Mouse (Mus musculus): ENCODE measurements around the gene Slc38a1. TPM values are rescaled to one million over a fixed set of nuclear protein-coding genes. Genes with fewer than 3 reads are reported as not detected.
"Not testable (repeated sequence)": the region's sequence is repeated elsewhere in the genome, so short reads cannot be mapped to it uniquely, and the experiment has no call there.

Gene Slc38a1
- polyA plus RNA-seq, 1 experiment, result 17.0 TPM

- H3K4me1 ChIP-seq (ENCODE audit: control insufficient read depth, insufficient read depth, low read length), result no peaks in the 10 kb centered on the region; the same call in none of the 2 replicates
- no peak overlapping the region for H3K27ac ChIP-seq (ENCODE audit: control insufficient read depth, insufficient read depth, low read depth, low read length, poor library complexity)
- no peak for TF ChIP-seq CTCF (IDR thresholded peaks at IDR 0.05; ENCODE audit: control insufficient read depth, insufficient read depth, low read length)
- no peak for TF ChIP-seq POLR2A (IDR thresholded peaks at IDR 0.05; ENCODE audit: borderline replicate concordance, control insufficient read depth, low read depth, low read length)
- 39% methylated on average over 2 of the region's 2 CpGs for WGBS
- no peak overlapping the region for H3K4me3 ChIP-seq (replicated peaks; ENCODE audit: control insufficient read depth, low read depth, low read length)
These were observed 4.1 kb downstream of the Slc38a1 start for GRCm38 (mm10) chr15:96638656-96639055.

- TF ChIP-seq POLR2A (IDR thresholded peaks at IDR 0.05; ENCODE audit: borderline replicate concordance, control insufficient read depth, low read depth, low read length) (no peak), CTCF (IDR thresholded peaks at IDR 0.05; ENCODE audit: control insufficient read depth, insufficient read depth, low read length) (no peak)
- H3K27ac ChIP-seq (ENCODE audit: control insufficient read depth, insufficient read depth, low read depth, low read length, poor library complexity), result peak overlapping the region; percentile 49
- 16% methylated on average over 10 of the region's 10 CpGs for WGBS
- H3K4me3 ChIP-seq (replicated peaks; ENCODE audit: control insufficient read depth, low read depth, low read length), result peak overlapping the region; percentile 55
- no peaks in the 10 kb centered on the region; the same call in none of the 2 replicates for H3K4me1 ChIP-seq (ENCODE audit: control insufficient read depth, insufficient read depth, low read length)
These were observed 4.5 kb downstream of the Slc38a1 start for GRCm38 (mm10) chr15:96638173-96638572.

GRCm38 (mm10) chr15:96634670-96635405, 7.9 kb downstream of the Slc38a1 start:
- 87% methylated on average over 19 of the region's 19 CpGs for WGBS

GRCm38 (mm10) chr15:96632201-96632600, 10.5 kb downstream of the Slc38a1 start:
- TF ChIP-seq POLR2A (IDR thresholded peaks at IDR 0.05; ENCODE audit: borderline replicate concordance, control insufficient read depth, low read depth, low read length) (no peak), CTCF (IDR thresholded peaks at IDR 0.05; ENCODE audit: control insufficient read depth, insufficient read depth, low read length) (0 out of 2 replicates have a peak, but pooled peaks have one; percentile 6)
- Histone ChIP-seq H3K27ac (ENCODE audit: control insufficient read depth, insufficient read depth, low read depth, low read length, poor library complexity) (no peak overlapping the region), H3K4me1 (ENCODE audit: control insufficient read depth, insufficient read depth, low read length) (peaks cover 2% of the 10 kb centered on the region; the same call in 1 of the 2 replicates), H3K4me3 (replicated peaks; ENCODE audit: control insufficient read depth, low read depth, low read length) (no peak overlapping the region)
- WGBS, result 92% methylated on average over 5 of the region's 5 CpGs

More at GRCm38 (mm10) chr15:96634670-96635405, 7.9 kb downstream of the Slc38a1 start:
- peaks cover 2% of the 10 kb centered on the region for H3K4me1 ChIP-seq (ENCODE audit: control insufficient read depth, insufficient read depth, low read length)
- TF ChIP-seq POLR2A (IDR thresholded peaks at IDR 0.05; ENCODE audit: borderline replicate concordance, control insufficient read depth, low read depth, low read length) (no peak), CTCF (IDR thresholded peaks at IDR 0.05; ENCODE audit: control insufficient read depth, insufficient read depth, low read length) (no peak)
- H3K4me3 ChIP-seq (replicated peaks; ENCODE audit: control insufficient read depth, low read depth, low read length), result no peak overlapping the region
- H3K27ac ChIP-seq (ENCODE audit: control insufficient read depth, insufficient read depth, low read depth, low read length, poor library complexity), result no peak overlapping the region

GRCm38 (mm10) chr15:96631107-96631718, 11.5 kb downstream of the Slc38a1 start:
- TF ChIP-seq POLR2A (IDR thresholded peaks at IDR 0.05; ENCODE audit: borderline replicate concordance, control insufficient read depth, low read depth, low read length), result no peak
- no peak for TF ChIP-seq CTCF (IDR thresholded peaks at IDR 0.05; ENCODE audit: control insufficient read depth, insufficient read depth, low read length)
- no peak overlapping the region for H3K4me3 ChIP-seq (replicated peaks; ENCODE audit: control insufficient read depth, low read depth, low read length)
- WGBS, result 69% methylated on average over 13 of the region's 13 CpGs
- peaks cover 4% of the 10 kb centered on the region for H3K4me1 ChIP-seq (ENCODE audit: control insufficient read depth, insufficient read depth, low read length)
- H3K27ac ChIP-seq (ENCODE audit: control insufficient read depth, insufficient read depth, low read depth, low read length, poor library complexity), result no peak overlapping the region

GRCm38 (mm10) chr15:96628256-96628655, 14.5 kb downstream of the Slc38a1 start:
- Histone ChIP-seq H3K27ac (ENCODE audit: control insufficient read depth, insufficient read depth, low read depth, low read length, poor library complexity) (no peak overlapping the region), H3K4me3 (replicated peaks; ENCODE audit: control insufficient read depth, low read depth, low read length) (no peak overlapping the region), H3K4me1 (ENCODE audit: control insufficient read depth, insufficient read depth, low read length) (peaks cover 4% of the 10 kb centered on the region)
- WGBS, result 86% methylated on average over 7 of the region's 7 CpGs
- TF ChIP-seq CTCF (IDR thresholded peaks at IDR 0.05; ENCODE audit: control insufficient read depth, insufficient read depth, low read length) (no peak), POLR2A (IDR thresholded peaks at IDR 0.05; ENCODE audit: borderline replicate concordance, control insufficient read depth, low read depth, low read length) (no peak)

- no peak for TF ChIP-seq CTCF (IDR thresholded peaks at IDR 0.05; ENCODE audit: control insufficient read depth, insufficient read depth, low read length)
- no peak for TF ChIP-seq POLR2A (IDR thresholded peaks at IDR 0.05; ENCODE audit: borderline replicate concordance, control insufficient read depth, low read depth, low read length)
- 73% methylated on average over 5 of the region's 5 CpGs for WGBS
- Histone ChIP-seq H3K27ac (ENCODE audit: control insufficient read depth, insufficient read depth, low read depth, low read length, poor library complexity) (no peak overlapping the region), H3K4me1 (ENCODE audit: control insufficient read depth, insufficient read depth, low read length) (peaks cover 4% of the 10 kb centered on the region), H3K4me3 (replicated peaks; ENCODE audit: control insufficient read depth, low read depth, low read length) (no peak overlapping the region)
These were observed 15.8 kb downstream of the Slc38a1 start for GRCm38 (mm10) chr15:96626871-96627270.

GRCm38 (mm10) chr15:96625012-96625411, 17.7 kb downstream of the Slc38a1 start:
- not testable (repeated sequence) for H3K4me3 ChIP-seq (replicated peaks; ENCODE audit: control insufficient read depth, low read depth, low read length); H3K4me1 ChIP-seq (ENCODE audit: control insufficient read depth, insufficient read depth, low read length); H3K27ac ChIP-seq (ENCODE audit: control insufficient read depth, insufficient read depth, low read depth, low read length, poor library complexity)
- WGBS, result 94% methylated on average over 9 of the region's 9 CpGs
